Mouse (Mus musculus) neural tube, embryonic 12.5 days (tissue): Measurements from ENCODE around the gene Chrm3. TPM values are rescaled to one million over a fixed set of nuclear protein-coding genes. Genes with fewer than 3 reads are reported as not detected.

ENCODE experiments used
- ATAC-seq: fragments of 200-750 bp; cut with Nextera tagmentation; 2 replicates; pipeline ENCODE4 v1.8.0; 2017; ENCODE audit warnings: low read depth, mild to moderate bottlenecking, moderate TSS enrichment, moderate library complexity; ENCODE audit not compliant: low FRiP score
- H3K27ac ChIP-seq: fragments of 300-500 bp; sonication (generic); 2 replicates; pipeline ENCODE4 v1.5.1; 2016
- H3K27me3 ChIP-seq: fragments of 300-500 bp; sonication (generic); replicated peaks from 2 replicates; pipeline ENCODE4 v1.6.1; 2016; ENCODE audit warnings: mild to moderate bottlenecking
- H3K36me3 ChIP-seq: fragments of 300-500 bp; sonication (generic); 2 replicates; pipeline ENCODE4 v1.6.1; 2016; ENCODE audit warnings: mild to moderate bottlenecking
- H3K4me1 ChIP-seq: fragments of 300-500 bp; sonication (generic); 2 replicates; pipeline ENCODE4 v1.6.1; 2016
- H3K4me2 ChIP-seq: fragments of 300-500 bp; sonication (generic); replicated peaks from 2 replicates; pipeline ENCODE4 v1.6.1; 2016; ENCODE audit warnings: mild to moderate bottlenecking
- H3K4me3 ChIP-seq: fragments of 300-500 bp; sonication (generic); 2 replicates; pipeline ENCODE4 v1.5.1; 2016
- H3K9ac ChIP-seq: fragments of 300-500 bp; sonication (generic); 2 replicates; pipeline ENCODE4 v1.6.1; 2016; ENCODE audit warnings: mild to moderate bottlenecking
- H3K9me3 ChIP-seq: fragments of 300-500 bp; sonication (generic); 2 replicates; pipeline ENCODE4 v1.6.1; 2016; ENCODE audit warnings: mild to moderate bottlenecking
- WGBS: fragments of 180-500 bp; shearing (Covaris S2); methylation state at CpG from one replicate; pipeline ENCODE4 v1.1.7; 2016; 5-methylcytosine and 5-hydroxymethylcytosine counted together
- polyA plus RNA-seq: library from polyadenylated mRNA; unstranded; fragments of >200 nt; fragmentation: Nextera tagmentation; extraction: Ambion mirVana; gene quantifications from 2 replicates; pipeline ENCODE4 v1.2.1, GENCODE M21; 2016

Chrm3 gene
- polyA plus RNA-seq, 1 experiment from 2014 or later = 2.8 TPM

GRCm38 (mm10) chr13:10002916-10003315, 357.7 kb downstream of the Chrm3 start:
- no peak overlapping the region for H3K9ac ChIP-seq

GRCm38 (mm10) chr13:9997664-9998328, 362.9 kb downstream of the Chrm3 start:
- 90% methylated on average over 2 of the region's 2 CpGs for WGBS
- H3K36me3 ChIP-seq = no peaks in the 10 kb centered on the region

More at GRCm38 (mm10) chr13:10002916-10003315, 357.7 kb downstream of the Chrm3 start:
- no peak for ATAC-seq
- Histone ChIP-seq H3K4me2 (no peak overlapping the region), H3K36me3 (no peaks in the 10 kb centered on the region), H3K4me3 (no peak overlapping the region), H3K4me1 (no peaks in the 10 kb centered on the region), H3K9me3 (no peaks in the 10 kb centered on the region), H3K27ac (no peak overlapping the region), H3K27me3 (no peaks in the 10 kb centered on the region)
- WGBS = 72% methylated on average over 4 of the region's 4 CpGs

GRCm38 (mm10) chr13:9995852-9996251, 364.8 kb downstream of the Chrm3 start:
- no peak overlapping the region for H3K9ac ChIP-seq
- no peaks in the 10 kb centered on the region for H3K4me1 ChIP-seq
- H3K27me3 ChIP-seq = no peaks in the 10 kb centered on the region
- no peaks in the 10 kb centered on the region for H3K36me3 ChIP-seq
- no peak overlapping the region for H3K4me2 ChIP-seq
- H3K27ac ChIP-seq = no peak overlapping the region
- ATAC-seq = no peak
- H3K9me3 ChIP-seq = no peaks in the 10 kb centered on the region
- WGBS = 96% methylated on average over 1 of the region's 1 CpGs
- H3K4me3 ChIP-seq = no peak overlapping the region

More at GRCm38 (mm10) chr13:9997664-9998328, 362.9 kb downstream of the Chrm3 start:
- Histone ChIP-seq H3K27ac (no peak overlapping the region), H3K9me3 (no peaks in the 10 kb centered on the region), H3K9ac (no peak overlapping the region), H3K4me2 (no peak overlapping the region), H3K4me3 (no peak overlapping the region), H3K27me3 (no peaks in the 10 kb centered on the region), H3K4me1 (no peaks in the 10 kb centered on the region)
- ATAC-seq = no peak

- 93% methylated on average over 3 of the region's 3 CpGs for WGBS
These were observed 367.1 kb downstream of the Chrm3 start for GRCm38 (mm10) chr13:9993571-9993970.

DNA sequence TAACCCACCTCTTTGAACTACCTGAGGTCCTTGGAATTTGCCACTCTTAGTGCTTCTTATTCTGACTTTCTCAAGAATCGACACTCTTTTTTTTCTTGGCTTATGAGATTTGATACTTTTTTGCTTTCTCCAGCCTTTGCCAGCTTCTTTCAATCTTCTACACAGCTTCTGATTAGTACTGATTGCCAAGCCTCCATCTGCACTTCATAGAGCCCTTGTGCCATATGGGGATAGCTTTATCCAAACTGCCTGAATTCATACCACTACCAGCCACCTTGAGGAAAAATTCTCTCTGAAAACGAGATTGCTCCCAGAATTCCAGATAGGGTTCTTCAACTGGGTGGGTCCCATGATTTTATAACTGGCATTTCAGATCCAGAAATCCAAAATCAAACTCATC, 368.0 kb downstream of the Chrm3 start:
- Histone ChIP-seq H3K4me1 (no peaks in the 10 kb centered on the region), H3K9me3 (no peaks in the 10 kb centered on the region), H3K9ac (no peak overlapping the region), H3K4me2 (no peak overlapping the region), H3K27me3 (no peaks in the 10 kb centered on the region), H3K27ac (no peak overlapping the region), H3K4me3 (no peak overlapping the region), H3K36me3 (no peaks in the 10 kb centered on the region)
- WGBS = 82% methylated on average over 2 of the region's 2 CpGs
- ATAC-seq = no peak

More at GRCm38 (mm10) chr13:9993571-9993970, 367.1 kb downstream of the Chrm3 start:
- ATAC-seq = no peak
- no peaks in the 10 kb centered on the region for H3K4me1 ChIP-seq
- H3K9ac ChIP-seq = no peak overlapping the region
- H3K4me2 ChIP-seq = no peak overlapping the region
- no peak overlapping the region for H3K27ac ChIP-seq
- no peak overlapping the region for H3K4me3 ChIP-seq
- H3K27me3 ChIP-seq = no peaks in the 10 kb centered on the region
- no peaks in the 10 kb centered on the region for H3K9me3 ChIP-seq
- no peaks in the 10 kb centered on the region for H3K36me3 ChIP-seq

- no peaks in the 10 kb centered on the region for H3K27me3 ChIP-seq
- 62% methylated on average over 6 of the region's 6 CpGs for WGBS
- no peak overlapping the region for H3K27ac ChIP-seq
- no peak for ATAC-seq
- H3K4me2 ChIP-seq = no peak overlapping the region
- H3K9ac ChIP-seq = no peak overlapping the region
- no peak overlapping the region for H3K4me3 ChIP-seq
- H3K4me1 ChIP-seq = no peaks in the 10 kb centered on the region
- H3K9me3 ChIP-seq = no peaks in the 10 kb centered on the region
- no peaks in the 10 kb centered on the region for H3K36me3 ChIP-seq
These were observed 375.0 kb downstream of the Chrm3 start for GRCm38 (mm10) chr13:9985648-9986047.

DNA sequence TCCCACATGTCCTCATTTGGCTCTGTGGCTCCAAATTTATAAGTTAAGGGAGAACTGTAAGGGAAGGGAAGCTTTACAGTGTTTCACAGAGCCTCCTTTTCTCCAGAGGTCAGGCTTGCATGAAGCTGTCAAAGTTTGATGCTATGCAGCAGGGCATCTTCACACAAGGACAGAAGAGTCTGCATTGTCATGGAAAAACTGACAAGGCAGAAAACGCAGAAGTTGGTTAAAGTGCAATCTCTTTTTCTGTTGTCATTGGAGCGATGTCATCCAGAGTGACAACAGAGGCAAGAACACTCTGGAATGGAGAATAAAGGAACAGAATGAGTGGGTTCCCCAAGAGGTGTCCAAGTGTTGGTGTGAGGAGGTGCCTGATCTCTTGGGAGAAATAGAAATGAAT, 377.4 kb downstream of the Chrm3 start:
- Histone ChIP-seq H3K4me1 (no peaks in the 10 kb centered on the region), H3K36me3 (no peaks in the 10 kb centered on the region), H3K4me3 (no peak overlapping the region), H3K9me3 (no peaks in the 10 kb centered on the region), H3K9ac (no peak overlapping the region), H3K4me2 (no peak overlapping the region), H3K27ac (no peak overlapping the region), H3K27me3 (no peaks in the 10 kb centered on the region)
- no peak for ATAC-seq
- WGBS = 89% methylated on average over 2 of the region's 2 CpGs

DNA sequence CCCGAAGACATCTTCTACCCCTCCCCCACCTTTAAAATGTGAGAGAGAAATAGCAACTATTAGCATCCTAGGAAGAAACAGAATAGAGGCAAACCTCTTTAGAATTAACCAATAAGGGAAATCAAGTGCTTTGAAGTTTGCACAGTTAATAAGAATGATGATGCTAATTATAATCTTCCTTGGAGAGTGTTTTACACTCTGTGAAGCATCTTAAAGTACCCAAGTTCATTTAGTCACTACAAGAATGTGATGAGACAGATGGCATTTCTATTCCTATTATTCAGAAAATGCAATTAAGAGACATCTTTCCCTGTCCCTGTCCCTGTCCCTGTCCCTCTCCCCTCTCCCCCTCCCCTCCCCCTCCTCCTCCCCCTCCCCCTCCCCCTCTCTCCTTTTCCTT, 382.9 kb downstream of the Chrm3 start:
- H3K4me1 ChIP-seq = no peaks in the 10 kb centered on the region
- H3K9me3 ChIP-seq = no peaks in the 10 kb centered on the region
- no peak overlapping the region for H3K9ac ChIP-seq
- no peak overlapping the region for H3K27ac ChIP-seq
- 84% methylated on average over 1 of the region's 1 CpGs for WGBS
- no peak overlapping the region for H3K4me3 ChIP-seq
- no peaks in the 10 kb centered on the region for H3K27me3 ChIP-seq
- H3K4me2 ChIP-seq = no peak overlapping the region
- no peak for ATAC-seq
- H3K36me3 ChIP-seq = no peaks in the 10 kb centered on the region

- no peak for ATAC-seq
- no peaks in the 10 kb centered on the region for H3K36me3 ChIP-seq
- H3K4me2 ChIP-seq = no peak overlapping the region
- H3K4me3 ChIP-seq = no peak overlapping the region
- no peaks in the 10 kb centered on the region for H3K4me1 ChIP-seq
- WGBS = 50% methylated on average over 2 of the region's 2 CpGs
- H3K27me3 ChIP-seq = no peaks in the 10 kb centered on the region
- H3K9me3 ChIP-seq = no peaks in the 10 kb centered on the region
- no peak overlapping the region for H3K27ac ChIP-seq
- H3K9ac ChIP-seq = no peak overlapping the region
These were observed 386.8 kb downstream of the Chrm3 start for GRCm38 (mm10) chr13:9973742-9974321.

DNA sequence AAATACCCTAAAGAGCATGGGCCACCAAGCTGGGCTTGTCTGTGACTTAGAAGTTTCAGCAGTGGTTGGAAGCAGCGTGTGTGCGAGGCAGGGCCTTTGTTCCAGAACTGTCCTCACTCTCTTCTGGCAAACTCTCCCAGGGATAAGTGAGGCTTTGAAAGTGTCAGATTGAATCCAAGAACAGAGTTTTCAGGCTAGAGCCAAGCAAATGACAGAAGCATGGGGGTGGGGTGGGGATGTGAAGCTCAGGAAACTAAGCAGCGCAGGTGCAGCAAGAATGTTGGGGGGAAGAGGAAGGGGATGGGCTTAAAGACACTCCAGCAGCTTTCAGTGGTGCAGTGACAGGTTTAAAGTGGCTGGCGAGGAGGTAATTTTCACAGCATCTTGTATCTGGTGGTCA, 388.8 kb downstream of the Chrm3 start:
- no peak overlapping the region for H3K9ac ChIP-seq
- H3K4me2 ChIP-seq = no peak overlapping the region
- WGBS = 70% methylated on average over 4 of the region's 4 CpGs
- no peaks in the 10 kb centered on the region for H3K9me3 ChIP-seq
- H3K36me3 ChIP-seq = no peaks in the 10 kb centered on the region
- H3K4me3 ChIP-seq = no peak overlapping the region
- ATAC-seq = no peak
- no peaks in the 10 kb centered on the region for H3K4me1 ChIP-seq
- no peaks in the 10 kb centered on the region for H3K27me3 ChIP-seq
- H3K27ac ChIP-seq = no peak overlapping the region

DNA sequence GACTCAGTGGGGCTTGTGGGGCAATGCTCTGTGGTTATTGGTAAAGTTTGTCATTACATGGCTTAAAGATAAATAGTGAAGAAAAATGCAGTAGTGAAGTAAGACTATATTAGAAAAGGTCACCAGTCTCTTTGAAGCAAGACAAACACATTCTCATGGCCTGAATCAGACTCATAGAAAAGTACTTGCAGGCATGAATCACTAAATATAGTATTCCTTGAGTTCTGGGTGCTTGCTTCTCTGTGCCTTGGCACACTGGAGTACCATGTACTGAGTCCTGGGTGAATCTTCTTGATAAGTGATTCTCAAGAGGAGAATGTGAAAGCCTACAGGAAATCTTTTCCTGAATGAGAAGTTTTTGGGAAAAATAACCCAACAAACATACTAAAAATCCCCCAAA, 408.0 kb downstream of the Chrm3 start:
- Histone ChIP-seq H3K4me3 (no peak overlapping the region), H3K9ac (no peak overlapping the region), H3K9me3 (no peaks in the 10 kb centered on the region), H3K27me3 (no peaks in the 10 kb centered on the region), H3K27ac (no peak overlapping the region), H3K4me1 (no peaks in the 10 kb centered on the region), H3K36me3 (no peaks in the 10 kb centered on the region), H3K4me2 (no peak overlapping the region)
- ATAC-seq = no peak

DNA sequence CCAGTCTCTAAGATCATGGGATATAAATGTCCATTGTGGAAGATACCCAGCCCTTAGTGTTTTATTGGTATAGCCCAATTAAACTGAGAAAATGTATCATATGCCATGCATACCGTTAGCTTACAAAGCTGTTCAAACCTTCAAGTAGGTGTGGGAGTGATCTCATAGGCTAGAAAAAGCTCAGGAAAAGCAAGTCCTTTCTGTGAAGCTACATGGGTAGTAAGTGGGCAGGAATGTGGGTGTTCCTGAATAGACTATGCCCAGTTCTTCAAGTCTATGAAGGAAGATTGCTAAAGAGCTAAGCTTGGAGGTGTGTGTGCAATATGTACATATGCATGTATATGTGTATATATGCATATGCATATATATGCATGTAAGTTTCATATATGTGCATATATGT, 409.3 kb downstream of the Chrm3 start:
- WGBS = 84% methylated on average over 1 of the region's 1 CpGs
- ATAC-seq = no peak
- H3K27ac ChIP-seq = no peak overlapping the region
- no peaks in the 10 kb centered on the region for H3K27me3 ChIP-seq
- no peaks in the 10 kb centered on the region for H3K36me3 ChIP-seq
- no peak overlapping the region for H3K4me3 ChIP-seq
- H3K4me1 ChIP-seq = no peaks in the 10 kb centered on the region
- H3K9ac ChIP-seq = no peak overlapping the region
- H3K9me3 ChIP-seq = no peaks in the 10 kb centered on the region
- no peak overlapping the region for H3K4me2 ChIP-seq

DNA sequence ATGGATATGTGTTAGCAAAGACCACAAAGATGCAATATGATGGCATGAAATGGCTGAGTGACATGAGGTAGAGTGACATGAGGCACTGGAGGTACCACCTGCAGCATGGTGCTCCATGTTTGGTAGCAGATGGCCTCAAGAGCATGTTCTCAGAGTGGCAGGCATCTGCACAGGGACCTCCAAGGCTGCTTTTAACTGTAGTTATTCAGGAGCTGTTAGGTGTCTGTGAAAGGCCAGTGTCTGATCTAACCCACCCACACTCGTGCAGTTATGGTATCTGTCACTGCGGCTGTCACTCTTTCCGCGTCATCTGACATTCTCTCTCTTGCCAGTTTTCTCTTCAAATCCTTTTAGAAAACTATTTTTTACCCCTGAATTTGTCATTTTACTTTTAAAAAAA, 411.6 kb downstream of the Chrm3 start:
- no peaks in the 10 kb centered on the region for H3K4me1 ChIP-seq
- no peak for ATAC-seq
- no peaks in the 10 kb centered on the region for H3K9me3 ChIP-seq
- H3K27me3 ChIP-seq = no peaks in the 10 kb centered on the region
- H3K27ac ChIP-seq = no peak overlapping the region
- H3K36me3 ChIP-seq = no peaks in the 10 kb centered on the region
- H3K9ac ChIP-seq = no peak overlapping the region
- no peak overlapping the region for H3K4me2 ChIP-seq
- WGBS = 93% methylated on average over 4 of the region's 4 CpGs
- H3K4me3 ChIP-seq = no peak overlapping the region
